8 mouse cellular contexts compared by ENCODE assay signal in the genomic region with DNA sequence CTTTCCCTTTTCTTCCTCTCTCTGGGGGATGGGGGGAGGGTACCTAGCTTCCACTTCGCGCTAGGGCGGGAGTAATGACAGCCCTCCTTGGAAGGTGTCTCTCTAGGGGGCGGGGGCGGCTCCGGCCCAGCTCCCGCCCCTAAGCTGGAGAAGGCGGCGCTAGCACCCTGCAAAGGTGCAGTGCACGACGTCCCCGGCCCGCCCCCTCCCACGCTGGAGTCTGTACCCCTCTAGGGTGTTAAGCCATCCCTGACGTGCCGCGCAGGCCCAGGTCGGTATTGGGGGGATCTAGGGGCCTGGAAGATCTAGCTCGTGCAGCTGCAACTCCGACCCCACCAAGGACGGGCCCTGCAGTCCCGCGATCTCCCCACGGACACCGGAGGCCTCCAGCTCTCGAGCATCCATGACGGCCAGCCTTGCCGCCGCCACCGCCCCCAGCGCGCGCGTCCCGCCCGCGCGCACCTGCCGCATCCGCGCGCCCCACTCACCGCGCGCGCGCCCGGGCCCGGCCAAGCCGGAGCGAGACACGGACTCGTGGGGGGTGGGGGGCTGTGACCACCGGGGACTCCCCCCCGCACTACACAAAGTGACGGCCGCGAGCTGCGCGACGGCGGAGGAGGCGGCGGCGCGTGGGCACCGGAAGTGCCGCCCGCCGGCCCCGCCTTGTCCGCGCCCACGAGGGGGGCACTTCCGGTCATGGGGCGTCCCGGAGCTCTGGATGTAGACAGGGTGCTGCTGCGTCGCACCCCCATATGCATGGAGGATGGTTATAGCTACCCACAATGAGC. TPM values are rescaled to one million over a fixed set of nuclear protein-coding genes. Genes with fewer than 3 reads are reported as not detected.
DNase-seq lines count a peak whose midpoint lies in the region; ATAC-seq lines count a peak whose summit lies in the region.

A gene (minus strand): TSS at position 660 of the 788 bp plus-strand sequence.

- ATAC-seq in hindbrain, embryonic 13.5 days (ENCODE audit: low FRiP score) = peak; percentile 88

- H3K9me3 ChIP-seq in hindbrain, embryonic 13.5 days = no peaks in the 10 kb centered on the region

- DNase-seq in NIH3T3 (ENCODE audit: low read depth) = peak; percentile 85
- DNase-seq in cerebellum, postnatal 10 days = peak; percentile 90
- peak; percentile 72 to 74 for DNase-seq in frontal cortex, postnatal 36 days (ENCODE audit: low spot score in 2 of 2)
- peak; percentile 66 to 68 for DNase-seq in layer of hippocampus, postnatal 36 days
- peak; percentile 60 for DNase-seq in lung, postnatal 25 days (ENCODE audit: low spot score)
- peak; percentile 79 for DNase-seq in retina, embryonic 14.5 days (ENCODE audit: low spot score)
- DNase-seq in thymus, postnatal 4 days = peak; percentile 67

- peaks cover 53% of the 10 kb centered on the region for H3K4me1 ChIP-seq in hindbrain, embryonic 13.5 days (replicated peaks)

- H3K9ac ChIP-seq in hindbrain, embryonic 13.5 days = peak within 1 kb of the TSS; percentile 96

- H3K4me2 ChIP-seq in hindbrain, embryonic 13.5 days = peak within 1 kb of the TSS; percentile 90

- H3K27ac ChIP-seq in hindbrain, embryonic 13.5 days = peak within 1 kb of the TSS; percentile 91

- peak within 1 kb of the TSS; percentile 81 for H3K4me3 ChIP-seq in hindbrain, embryonic 13.5 days

- peaks cover 5% of the 10 kb centered on the region for H3K36me3 ChIP-seq in hindbrain, embryonic 13.5 days

- WGBS in hindbrain, embryonic 13.5 days = under 1% methylated on average over 79 of the region's 79 CpGs

- H3K27me3 ChIP-seq in hindbrain, embryonic 13.5 days = 0 out of 2 replicates have a peak, but pooled peaks cover 3% of the 10 kb centered on the region

RNA-seq across cellular contexts. Expression of the gene that starts here (rescaled TPM):
- 9.0 and 9.4 TPM in 2 replicates for polyA plus RNA-seq in hindbrain, embryonic 13.5 days (2015; fragmentation: Nextera tagmentation; extraction: Ambion mirVana)
- total RNA-seq in layer of hippocampus, postnatal 36 days (2021) = 10 to 100 TPM; 21.4 to 22.3 TPM

Comparison
In these comparisons a context has a peak if more than half of its experiments do, and no peak if none do; other contexts are left out.
1. Peak in every context shown above with its lines: DNase-seq, ATAC-seq, H3K4me3 ChIP-seq and H3K27ac ChIP-seq.